Mouse (Mus musculus): ENCODE measurements around the gene Lypd6.

Lypd6 gene

DNA sequence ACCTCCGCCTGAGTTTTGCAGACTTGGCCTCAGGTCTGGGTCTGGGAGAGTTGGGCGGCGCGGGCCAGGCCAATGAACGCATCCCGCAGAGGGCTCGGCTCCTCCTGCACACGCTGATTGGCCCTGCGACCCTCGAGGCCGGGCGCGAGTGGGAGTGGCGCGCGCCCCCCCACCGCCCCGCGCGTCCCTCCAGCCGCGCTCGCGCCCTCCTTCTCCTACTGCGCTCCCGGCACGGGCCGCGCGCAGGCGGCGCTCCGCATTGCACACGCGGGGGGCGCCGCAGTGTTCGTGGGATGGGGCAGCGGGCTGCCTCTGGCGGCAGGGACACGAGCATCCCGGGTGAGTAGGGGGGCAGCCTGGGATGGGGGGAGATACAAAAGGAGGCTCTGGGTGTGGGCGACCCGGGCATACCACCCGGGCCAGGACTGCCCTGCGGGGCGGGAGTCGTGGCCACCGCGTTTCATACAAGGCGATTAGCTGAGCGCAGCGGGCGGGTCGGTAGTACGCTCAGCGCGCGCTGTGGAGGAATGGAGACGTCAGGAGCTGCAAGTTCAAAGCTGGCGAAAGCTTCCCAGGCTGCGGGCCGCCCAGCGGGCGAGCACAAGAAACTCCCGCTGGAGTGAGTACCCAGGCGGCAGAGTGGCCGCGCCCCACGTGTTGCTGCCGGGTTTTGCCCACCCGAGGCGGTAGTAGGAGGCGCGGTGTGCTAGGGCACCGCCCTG lies at the start of gene Lypd6:
Lypd6 (plus strand) TSS at position 184 of the 722 bp plus-strand sequence.
- peak; percentile 84 for DNase-seq

DNA sequence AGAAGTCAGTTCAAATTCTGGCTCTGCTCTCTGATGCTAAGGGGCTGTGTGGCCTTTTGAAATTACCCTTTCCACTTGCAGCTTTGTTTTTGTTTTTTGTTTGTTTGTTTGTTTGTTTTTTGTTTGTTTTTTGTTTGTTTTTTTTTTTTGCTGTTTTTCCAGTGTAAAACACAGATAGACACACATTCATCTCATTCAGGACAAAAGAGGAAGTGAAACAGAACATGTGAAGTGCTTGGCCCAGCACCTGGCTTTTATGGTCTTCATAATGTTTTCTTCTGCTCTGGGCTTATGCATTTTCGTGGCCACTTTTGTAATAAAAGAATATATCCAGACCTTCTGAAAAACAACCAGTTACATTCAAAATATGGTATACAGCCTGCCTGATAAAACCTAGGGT lies 46.8 kb upstream of the Lypd6 start:
- DNase-seq, result no peak

DNA sequence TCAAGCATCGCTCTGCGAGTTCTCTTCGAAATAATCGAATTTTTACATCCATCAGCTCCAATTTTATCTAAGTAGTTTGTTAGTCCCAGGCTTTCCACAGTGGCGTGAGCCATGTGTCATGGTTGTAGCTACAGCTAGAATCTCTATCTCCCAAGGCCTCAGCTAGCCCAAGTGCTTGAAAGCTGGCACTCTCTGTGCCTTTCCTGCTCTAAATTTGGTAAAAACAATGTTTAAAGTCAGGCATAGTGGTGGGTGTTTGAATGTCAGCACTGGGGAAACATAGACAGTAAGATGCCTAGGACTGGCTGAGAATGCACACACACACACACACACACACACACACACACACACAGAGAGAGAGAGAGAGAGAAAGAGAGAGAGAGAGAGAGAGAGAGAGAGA lies 40.7 kb upstream of the Lypd6 start:
- DNase-seq, result no peak

DNA sequence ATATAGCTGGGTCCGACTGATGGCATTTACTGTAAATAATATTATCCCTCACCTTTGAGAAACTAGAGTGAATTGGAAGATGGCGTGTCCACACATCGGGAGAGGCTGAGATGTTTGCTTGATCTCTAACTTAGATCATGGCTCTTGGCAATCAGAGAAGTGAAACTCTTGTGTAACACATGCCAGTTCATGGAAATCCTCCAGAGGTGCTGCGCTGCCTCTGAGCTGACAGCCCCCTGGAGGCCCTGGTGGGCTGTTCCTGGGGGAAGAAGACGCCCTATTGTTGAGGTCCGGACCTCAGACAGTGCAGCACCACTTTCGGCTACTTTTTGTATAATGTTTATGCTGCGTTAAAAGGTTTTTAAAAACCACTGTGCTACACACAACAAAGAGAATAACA lies 37.3 kb upstream of the Lypd6 start:
- DNase-seq, result no peak

DNA sequence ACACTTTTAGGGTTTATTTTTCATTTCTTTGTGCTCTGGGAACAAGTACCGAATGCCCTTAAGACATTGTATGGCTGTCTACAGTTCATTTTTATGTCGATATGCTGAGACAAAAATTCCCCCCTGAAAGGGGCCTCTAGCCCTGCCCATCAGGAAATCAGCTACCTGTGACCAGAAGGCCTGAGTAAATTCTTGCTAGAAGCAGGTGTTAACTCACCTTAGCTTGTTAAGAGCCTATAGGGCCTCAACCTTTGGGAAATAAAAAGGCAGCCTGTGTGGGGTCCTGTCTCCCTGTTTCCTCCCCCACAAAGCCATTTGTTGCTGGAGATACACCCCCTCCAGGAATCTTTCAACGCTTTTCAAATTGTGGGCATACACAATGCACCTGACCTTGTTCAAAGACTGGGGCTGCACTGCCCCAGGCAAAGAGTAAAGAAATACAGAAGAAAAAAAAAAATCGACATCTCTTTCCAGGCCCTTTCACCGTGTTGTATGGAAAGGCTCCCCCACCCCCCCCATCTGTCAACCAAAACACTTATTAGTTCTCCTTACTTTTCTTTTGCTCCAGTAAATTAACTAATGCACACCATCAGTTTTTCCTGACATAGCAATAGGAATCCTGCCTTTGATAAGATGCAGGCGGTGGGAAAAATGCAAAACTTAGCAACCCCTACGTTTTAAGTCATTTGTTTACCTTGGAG lies 21.9 kb upstream of the Lypd6 start:
- no peak for DNase-seq

DNA sequence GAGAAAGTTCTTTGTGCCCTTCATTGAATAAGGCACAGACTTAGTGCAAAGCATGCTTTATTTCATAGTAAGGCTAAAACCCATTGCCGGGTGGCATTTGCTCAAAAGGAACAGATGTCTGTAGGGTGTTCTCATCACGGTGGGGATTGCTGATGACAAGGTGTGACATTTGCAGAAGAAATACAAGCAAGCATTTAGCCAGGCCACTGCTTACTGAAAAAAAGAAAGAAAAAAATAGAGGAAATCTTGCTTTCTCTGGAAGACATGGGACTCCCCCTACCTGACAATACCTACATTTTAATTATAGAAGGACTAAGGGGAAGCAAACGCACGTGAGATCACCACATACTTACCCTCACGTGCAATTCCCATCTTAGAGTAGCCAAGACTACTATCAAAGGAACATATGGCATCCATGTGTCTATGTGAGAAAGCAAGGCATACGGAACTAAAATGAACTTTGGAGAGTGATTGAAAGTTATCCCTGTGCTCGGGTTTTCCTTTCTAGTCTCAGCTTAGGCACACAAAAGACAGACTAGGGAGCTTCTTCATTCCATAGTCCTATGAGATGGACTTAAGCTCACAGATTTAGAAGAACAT lies 21.3 kb upstream of the Lypd6 start:
- DNase-seq, result no peak

DNA sequence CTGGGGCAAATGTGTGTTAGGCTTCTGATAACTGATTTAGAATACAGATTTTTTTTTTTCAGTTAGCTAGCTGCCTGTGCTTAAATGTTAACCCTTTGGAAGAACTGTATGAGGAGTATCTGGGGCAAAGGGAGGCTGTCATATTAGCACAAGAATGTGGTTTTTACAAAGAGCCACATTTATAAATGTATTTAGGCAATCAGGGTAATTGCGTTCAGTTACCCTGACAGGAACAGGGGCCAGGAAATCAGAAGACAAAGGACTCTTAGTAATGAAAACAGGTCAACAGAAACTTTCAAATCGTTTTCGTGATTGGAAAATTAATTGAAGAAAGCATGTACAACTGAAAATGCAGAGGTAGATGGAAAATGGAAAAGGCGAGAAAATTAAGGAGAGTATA lies 20.4 kb upstream of the Lypd6 start:
- DNase-seq, result no peak

DNA sequence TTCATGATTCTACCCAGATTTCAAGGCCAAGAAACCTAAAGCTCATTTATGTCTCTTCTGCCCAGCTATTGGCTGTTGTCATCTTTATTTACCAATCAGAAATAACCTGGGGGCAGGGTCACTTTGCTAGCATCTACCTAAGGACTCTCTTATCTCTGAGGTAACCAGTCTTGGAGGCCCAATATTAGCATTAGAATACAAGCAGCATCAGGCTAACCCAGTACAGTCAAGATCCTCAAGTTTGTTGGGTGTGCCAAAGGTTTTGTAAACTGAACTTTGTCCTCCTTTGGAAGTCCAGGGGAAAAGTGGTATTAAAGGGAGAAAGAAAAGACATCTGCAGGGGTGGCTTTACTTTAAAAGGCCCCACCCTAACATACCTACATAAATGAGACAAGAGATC lies 17.8 kb upstream of the Lypd6 start:
- no peak for DNase-seq

DNA sequence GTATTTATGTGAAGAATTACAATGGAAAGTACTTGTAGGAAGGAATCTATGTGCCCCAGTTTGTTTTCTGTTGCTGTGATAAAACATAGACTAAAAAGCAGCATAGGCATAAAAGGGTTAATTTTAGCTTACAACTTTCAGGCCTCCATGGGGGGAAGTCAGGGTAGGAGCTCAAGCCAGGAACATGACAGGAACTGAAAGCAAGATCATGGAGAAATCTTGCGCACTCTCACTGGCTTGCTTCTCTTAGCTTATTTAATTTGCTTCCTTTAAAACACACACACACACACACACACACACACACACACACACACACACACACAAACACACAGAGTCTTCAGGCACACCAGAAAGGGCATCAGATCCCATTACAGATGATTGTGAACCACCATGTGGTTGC lies 12.3 kb upstream of the Lypd6 start:
- DNase-seq, result no peak

DNA sequence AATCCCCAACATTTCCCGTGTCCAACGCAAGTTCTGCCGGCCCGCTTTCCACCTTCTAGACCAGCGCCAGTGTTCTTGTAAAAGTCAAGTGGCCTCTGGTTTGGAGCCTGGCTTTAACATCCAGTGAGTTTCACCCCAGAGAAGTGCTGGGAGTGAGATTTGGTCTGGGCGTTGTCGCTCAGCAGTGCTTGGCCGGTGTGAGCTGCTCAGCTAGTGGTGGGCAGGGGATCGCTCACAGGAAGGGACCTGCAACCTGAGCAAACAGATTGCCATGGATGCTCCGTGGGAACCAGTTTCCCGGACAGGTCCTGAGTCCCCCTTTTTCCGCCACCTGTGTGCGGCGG lies 355 bp upstream of the Lypd6 start:
- DNase-seq, result no peak

DNA sequence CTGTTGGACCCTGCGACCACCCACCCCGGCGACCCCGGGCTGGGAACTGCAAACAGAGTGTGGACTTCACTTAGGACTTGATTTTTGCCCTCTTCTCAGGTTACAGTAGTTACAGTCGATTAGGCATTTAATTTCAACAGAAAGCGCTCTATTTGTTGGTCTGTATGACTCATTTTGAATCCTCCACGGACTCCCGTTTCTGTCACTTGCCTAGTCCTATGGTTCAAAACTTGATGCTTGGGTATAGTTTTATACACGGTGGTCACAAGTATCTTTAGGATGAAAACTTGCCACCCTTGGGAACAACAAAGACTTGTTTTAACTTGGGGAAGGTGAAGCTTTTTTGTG lies 713 bp downstream of the Lypd6 start:
- no peak for DNase-seq

DNA sequence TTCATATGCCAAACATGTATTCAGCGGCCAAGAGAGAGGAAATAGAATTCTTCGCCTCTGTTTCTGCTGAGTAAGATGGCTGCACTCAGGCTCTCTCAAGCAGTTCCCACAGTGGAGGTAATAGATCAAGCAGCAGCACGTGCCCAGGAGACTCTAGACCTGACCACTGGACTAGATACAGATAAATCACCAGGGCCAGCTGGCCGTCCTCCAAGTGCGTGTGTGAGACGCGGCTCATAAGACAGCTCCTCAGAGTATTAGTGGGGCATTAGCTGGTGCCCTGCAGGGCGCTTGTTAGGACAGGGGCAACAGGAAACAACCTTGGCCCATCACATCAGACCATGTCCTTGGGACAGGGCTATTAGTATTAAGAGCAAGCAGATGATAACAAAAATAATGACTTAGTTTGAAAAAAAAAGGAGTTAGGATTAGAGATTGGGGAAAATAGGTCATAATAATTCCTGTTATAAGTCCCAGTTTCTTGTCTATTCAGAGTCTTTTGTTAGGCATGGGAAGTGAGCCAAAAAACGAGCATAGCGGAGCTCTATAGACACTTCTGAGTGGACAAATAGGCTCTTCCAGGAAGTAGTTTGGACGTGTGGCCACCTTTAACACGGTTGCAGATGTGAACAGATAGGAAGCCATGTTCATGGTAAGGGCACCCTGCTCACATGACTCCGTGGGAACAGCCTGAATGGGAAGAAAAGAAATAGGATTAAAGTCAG lies 3.5 kb downstream of the Lypd6 start:
- peak; percentile 21 for DNase-seq

DNA sequence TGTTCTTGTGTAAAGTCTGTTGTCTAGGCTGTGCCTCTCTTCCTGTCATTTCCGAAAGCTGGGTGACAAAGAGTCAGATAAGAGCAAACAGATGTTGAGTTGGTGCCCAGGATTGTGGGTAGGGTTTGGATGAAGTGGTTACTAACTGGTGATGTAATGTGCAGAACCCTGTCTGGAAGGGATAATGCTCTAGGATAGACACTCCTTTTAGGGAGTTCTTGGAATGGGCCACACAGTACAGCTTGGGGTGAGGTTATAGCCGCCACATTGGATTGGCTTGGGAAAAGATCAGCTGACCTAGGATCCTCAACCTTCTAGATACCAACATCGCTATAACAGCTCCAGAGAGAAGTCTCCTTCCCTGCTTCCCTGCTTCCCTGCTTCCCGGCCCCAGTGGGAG lies 5.9 kb downstream of the Lypd6 start:
- DNase-seq, result no peak

DNA sequence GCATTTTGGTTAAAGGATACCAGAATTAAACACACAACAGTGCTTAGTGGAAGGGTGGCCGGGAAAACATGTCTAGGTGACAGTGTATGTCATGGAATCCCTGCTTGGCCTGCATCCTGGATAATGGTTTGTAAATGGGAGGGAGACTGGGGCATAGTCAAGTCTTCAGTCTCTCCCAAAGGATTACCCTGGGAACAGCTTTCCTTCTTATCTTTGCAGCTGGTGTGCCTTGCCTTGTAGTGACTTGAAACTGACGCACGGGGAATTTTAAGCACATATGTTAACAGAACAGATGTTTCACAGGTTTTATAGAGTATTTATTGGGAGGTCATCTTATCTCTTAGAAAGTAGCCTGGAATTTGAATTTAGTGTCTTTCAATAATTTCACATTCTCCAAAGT lies 18.5 kb downstream of the Lypd6 start:
- DNase-seq, result no peak

DNA sequence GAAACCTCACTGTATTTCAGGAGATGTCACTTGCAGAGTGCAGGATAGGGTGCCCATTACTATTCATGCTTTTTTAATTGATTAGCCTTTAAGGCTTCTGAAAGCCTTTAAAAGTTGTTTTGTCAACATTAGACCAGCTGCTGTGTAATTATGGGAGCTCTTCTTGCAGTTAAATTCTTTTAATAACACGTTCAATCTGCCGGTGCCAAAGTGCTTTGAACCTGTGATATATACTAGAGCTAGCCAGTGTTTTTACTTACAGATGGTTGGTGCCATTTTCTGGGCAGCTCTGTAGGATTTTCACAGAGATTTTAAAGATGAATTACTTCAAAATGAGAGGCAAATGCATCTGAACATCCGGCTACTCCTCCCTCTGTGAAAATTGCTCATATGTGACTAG lies 21.5 kb downstream of the Lypd6 start:
- no peak for DNase-seq

DNA sequence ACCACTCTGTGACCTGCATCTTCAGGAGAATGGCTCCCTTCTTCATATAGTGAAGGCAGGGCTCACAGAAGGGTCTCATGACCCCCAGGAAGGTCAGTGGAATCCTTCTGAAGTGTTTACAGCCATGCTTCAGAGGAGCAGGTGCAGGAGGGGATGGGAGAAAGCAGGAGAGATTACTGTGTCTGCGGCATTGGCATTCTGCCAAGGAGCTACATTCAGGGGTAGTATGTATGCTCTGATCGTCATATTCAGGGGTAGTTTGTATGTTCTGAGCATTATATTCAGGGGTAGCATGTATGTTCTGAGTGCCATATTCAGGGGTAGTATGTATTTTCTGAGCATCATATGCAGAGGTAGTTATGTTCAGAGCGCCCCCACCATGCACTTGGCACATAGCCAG lies 30.1 kb downstream of the Lypd6 start:
- DNase-seq, result no peak

DNA sequence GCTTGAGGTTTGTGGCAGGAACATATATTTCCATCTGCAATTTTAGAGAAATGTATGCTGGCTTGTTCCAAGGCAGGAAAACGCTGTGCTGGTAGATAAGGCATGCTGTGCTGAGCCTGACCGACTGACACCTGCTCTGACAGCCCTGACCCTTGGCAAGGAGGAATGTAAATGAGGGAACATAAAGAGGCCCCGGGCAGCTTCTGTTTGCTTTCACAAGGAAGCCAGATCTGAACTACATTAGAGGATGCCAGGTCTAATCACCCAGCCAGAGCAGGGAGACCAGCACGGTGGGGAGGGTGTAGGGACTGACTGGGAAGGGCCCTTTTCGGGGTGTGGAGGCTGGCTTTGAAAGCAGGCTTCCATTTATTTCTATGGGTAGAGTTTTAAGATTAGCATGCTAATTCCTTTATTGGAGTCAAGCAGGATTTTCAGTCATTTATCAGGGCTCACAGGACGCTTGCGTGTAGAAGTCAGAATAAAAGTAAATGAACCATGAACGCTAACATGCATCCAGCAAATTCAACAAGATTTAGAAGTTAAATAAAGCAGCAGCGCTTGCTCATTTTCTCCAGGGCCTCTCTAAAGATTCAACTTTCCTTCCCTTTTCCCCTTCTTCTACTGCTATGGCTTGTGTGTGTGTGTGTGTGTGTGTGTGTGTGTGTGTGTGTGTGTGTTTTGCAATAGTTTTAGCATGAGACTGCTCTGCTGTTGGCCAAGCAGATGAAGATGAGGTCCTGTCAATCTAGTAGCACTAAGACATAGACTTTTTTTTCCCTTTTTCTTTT lies 34.3 kb downstream of the Lypd6 start:
- DNase-seq, result peak; percentile 20

DNA sequence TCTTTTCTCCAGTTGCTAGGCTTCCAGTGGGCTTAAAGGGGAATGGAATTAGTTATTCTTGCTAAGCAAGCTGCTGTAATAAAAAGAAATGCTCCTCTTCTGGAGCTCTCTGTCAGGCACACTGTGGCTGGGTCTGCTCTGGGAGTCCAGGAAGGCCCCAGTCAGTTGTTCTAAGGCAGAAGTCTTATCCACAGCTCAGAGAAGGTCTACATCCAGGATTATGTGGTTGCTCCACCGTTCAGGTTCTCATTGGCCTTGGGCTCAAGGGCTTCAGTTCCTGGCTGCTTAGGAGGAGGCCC lies 34.9 kb downstream of the Lypd6 start:
- no peak for DNase-seq

DNA sequence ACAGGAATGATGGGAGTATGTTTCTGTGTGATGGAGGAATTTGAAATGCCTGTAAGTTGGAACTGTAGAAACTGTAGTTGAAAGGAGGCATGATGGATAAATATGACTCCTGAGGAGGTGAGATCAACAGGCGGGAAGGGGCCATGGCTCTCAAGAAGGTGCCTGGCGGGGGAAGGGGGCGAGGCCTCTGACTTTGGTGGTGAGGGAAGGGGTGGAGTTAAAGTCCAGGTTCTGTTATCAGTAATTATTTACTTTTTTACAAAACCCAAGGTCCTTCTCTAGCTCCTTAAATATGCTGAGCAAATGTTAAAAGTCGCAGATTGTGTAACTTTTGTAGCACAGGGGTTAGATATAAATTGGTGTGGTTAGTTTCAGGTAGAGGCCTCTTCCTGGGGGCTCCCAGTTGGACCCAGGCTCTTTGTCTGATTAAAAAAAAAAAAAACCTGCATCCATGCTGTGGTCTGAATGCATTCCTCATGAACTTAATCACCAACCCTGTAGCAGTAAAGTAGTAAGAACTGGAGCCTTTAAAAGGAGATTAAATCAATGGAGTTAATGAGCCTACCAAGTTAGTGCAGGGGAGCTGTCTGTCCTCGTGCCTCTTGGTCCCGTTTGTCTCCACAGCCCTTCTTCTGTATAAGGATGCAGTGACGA lies 37.7 kb downstream of the Lypd6 start:
- DNase-seq, result no peak

DNA sequence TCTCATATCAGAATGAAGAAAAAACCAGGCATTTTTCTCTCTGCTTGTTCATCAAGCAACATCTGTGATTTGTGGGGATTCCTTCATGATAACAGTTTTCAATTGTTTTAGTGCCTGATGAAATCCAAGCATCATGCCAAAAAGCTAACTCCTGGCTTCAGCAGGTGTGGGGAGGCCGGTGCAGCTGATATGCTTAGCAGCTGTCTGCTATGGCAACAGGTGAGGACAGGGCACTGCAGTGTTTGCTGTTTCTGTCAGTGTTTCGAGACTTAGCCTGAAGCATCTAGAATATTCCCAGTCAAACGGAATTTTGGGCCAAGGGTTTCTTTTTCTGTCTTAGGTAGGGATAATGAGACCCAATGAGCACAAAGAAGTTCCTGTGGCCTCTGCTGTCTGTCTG lies 39.4 kb downstream of the Lypd6 start:
- DNase-seq, result no peak

DNA sequence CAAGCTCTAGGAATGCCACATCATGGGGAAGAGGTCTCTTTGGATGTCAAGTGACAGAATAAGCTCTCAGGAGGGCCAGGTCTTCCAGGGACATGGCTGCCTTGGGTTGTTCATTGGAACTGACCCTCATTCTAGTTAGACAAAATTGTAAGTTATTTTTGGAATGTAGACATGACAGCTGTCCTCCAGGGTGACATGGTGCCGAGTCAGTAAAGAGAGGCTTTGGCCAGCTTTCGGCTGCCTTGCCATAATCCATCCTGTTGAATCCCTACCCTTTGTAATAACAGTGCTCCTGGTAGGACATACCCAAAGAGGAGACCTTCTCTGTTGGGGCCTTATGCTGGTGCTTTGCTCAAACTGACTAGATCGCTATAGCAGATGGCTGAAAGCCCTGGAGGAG lies 39.8 kb downstream of the Lypd6 start:
- DNase-seq, result no peak

DNA sequence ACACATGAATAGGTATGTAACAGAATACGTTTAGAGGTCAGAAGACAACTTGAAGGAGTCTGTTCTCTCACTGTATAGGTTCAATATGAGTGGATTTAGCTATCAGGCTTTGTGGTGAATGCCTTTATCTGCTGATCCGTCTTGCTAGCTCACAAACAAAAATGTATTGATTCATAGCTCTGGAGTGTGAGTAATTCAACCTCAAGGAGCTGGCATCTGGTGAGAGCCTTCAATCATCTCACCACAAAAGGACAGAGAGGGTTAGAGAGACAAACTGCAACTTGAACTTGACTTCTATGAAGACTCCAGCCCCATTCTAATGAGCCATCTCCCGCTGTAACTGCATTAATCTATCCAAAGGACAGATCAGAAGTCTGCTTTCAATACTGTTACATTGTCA lies 40.6 kb downstream of the Lypd6 start:
- DNase-seq, result no peak

DNA sequence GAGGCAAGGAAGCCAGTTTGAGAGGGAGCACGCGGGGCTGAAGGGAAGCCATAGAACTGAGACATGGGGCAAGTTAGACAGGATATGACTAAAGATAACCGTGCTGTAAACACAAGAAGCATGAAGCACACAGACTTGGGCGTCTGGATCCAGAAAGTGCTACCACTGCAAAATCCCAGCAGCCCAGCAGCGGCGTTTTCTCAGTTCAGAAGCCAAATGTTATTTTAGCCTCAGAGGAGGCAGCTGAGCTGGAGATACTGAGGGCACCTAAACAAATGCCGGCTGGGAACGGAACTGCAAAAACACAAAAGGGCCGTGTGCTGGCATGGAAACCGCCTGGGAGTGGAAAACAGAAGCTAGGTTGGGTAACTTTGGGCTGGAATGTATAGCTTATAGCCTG lies 43.9 kb downstream of the Lypd6 start:
- peak; percentile 12 for DNase-seq

All from kidney, postnatal 14 days (tissue).